Mouse (Mus musculus) left cerebral cortex, postnatal 4 days (tissue): Measurements from ENCODE around the gene Kansl2. TPM values are rescaled to one million over a fixed set of nuclear protein-coding genes. Genes with fewer than 3 reads are reported as not detected.
A peak's percentile ranks its signal among the peaks of the same experiment; 100 is the strongest.

Experiments used
- DNase-seq: peaks from one replicate; pipeline ENCODE4 v3.0.0-alpha.2; 2022
- intact Hi-C: fragments of 180-260 bp; cut with DNase I; formaldehyde crosslinking; loops from one replicate; pipeline ENCODE4 v1.15.1; 2025
- total RNA-seq, 2 experiments: library from RNA; stranded (reverse); gene quantifications; 2 replicates each; pipeline ENCODE4 v1.2.3; 2021

Gene Kansl2
- total RNA-seq, result 10 to 100 TPM; 72.2 to 77.1 TPM

DNA sequence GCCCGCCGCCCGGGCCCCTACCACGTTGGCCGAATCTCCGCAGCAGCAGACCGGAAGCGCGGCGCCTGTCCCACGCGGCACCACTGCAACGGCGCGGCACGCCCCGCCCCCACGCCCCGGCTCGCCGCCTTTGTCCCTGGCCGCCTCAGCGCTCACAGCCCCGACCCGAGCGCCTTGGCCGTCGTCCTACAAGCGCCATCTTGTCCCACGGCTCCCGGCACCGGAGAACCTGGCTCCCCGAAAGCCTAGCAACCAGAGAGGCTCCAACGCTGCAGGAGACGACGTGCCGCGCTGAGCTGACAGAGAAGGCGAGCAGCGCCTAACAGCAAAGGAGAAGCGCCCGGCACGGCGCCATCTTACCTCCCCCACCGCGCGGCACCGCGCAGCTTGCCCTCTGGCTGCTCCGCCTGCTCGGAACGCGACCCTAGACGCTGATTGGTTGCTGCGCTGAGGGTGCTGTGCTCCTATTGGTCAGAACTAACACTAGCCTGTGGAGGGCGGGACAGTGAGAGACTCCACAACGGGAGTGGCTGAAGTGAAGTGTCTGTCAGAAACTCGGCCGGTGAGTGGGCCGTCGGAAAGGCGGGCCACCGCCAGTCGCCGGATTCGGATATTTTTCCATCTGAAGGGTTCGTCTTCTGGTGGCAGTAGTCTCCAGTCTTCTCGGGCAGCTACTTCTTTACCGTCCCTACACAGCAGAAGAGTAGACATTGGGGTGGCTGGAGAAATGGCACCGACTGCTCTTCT lies at the start of gene Kansl2:
Gene Kansl2, minus strand, starts transcription at position 384 of the 747 bp plus-strand sequence.
- peak; percentile 98 for DNase-seq
- intact Hi-C loops, result no loop called here

- DNase-seq, result no peak
- intact Hi-C loops, result loop anchor here (5.0 kb wide), 1 partner anchor 34 kb away; no protein-coding TSS in a partner anchor
Measured at GRCm38 (mm10) chr15:98582996-98583395, 48.9 kb upstream of the Kansl2 start.

DNA sequence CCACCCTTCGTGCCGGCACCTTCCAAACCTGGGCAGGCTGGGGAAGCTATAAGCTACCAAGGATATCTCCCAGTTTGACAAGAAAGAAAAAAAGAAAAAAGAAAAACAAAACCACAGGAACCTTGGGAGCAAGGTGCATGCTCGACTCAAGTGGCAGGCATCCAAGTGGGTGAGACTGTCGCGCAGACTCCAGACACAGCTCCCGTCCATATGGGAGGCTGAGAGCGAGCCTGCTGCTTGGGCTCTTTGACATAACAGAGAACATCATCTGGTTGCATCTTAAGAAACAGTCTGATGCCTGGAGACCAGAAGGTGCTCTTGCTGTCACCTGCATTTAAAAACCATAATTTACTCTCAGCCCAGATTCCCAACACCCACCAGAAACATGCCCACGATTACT lies 48.3 kb upstream of the Kansl2 start:
- intact Hi-C loops, result loop anchor here (5.0 kb wide), 1 partner anchor 35 kb away; no protein-coding TSS in a partner anchor
- no peak for DNase-seq

- DNase-seq, result peak; percentile 84
- intact Hi-C loops, result loop anchor here (5.0 to 10.0 kb wide), 2 partner anchors 37 to 215 kb away; no protein-coding TSS in a partner anchor
Measured at GRCm38 (mm10) chr15:98579795-98580464, 45.9 kb upstream of the Kansl2 start.

- intact Hi-C loops, result loop anchor here (10.0 kb wide), 1 partner anchor 215 kb away; no protein-coding TSS in a partner anchor
- no peak for DNase-seq
Measured at GRCm38 (mm10) chr15:98579310-98579709, 45.2 kb upstream of the Kansl2 start.

GRCm38 (mm10) chr15:98573293-98573692 lies 39.2 kb upstream of the Kansl2 start:
- intact Hi-C loops, result loop anchor here (10.0 kb wide), 1 partner anchor 222 kb away; no protein-coding TSS in a partner anchor
- no peak for DNase-seq

DNA sequence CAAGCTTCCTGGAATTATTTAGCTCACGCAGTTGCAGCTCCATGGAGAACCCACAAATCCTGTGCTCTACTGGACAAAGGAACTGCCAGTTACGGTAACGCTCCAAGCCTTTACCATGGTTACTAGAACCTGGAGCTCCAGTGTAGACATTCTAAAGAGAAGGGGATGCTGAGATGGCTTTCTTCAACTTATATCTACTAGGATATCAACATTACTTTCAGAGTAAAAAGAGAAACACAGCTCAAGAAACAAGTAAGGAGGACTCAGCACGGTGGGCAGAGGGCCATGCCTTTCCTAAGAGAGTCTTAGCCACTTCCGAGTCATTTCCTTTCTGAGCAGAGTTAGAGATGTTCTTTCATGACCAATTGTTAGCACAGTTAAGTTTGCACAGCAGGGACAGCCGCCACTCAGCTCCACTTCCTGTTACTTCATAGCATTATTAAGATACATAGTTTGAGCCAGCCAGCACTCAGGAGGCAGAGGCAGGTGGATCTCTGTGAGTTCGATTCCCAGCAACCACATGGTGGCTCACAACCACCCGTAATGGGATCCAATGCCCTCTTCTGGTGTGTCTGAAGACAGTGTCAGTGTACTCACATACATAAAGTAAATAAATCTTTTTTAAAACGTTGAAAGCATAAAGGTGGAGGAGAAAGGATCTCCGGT lies 36.9 kb upstream of the Kansl2 start, which contains the start of the genes Ccnt1 and 4930415O20Rik:
Gene Ccnt1, minus strand, starts transcription at position 51 of the 666 bp plus-strand sequence.
Gene 4930415O20Rik, plus strand, starts transcription at position 132 of the 666 bp plus-strand sequence.
- intact Hi-C loops, result loop anchor here (10.0 kb wide), 1 partner anchor 224 kb away; no protein-coding TSS in a partner anchor
- no peak for DNase-seq

- DNase-seq, result no peak
- intact Hi-C loops, result loop anchor here (10.0 kb wide), 1 partner anchor 225 kb away; no protein-coding TSS in a partner anchor
Measured at GRCm38 (mm10) chr15:98569795-98570365, 35.8 kb upstream of the Kansl2 start.

- intact Hi-C loops, result no loop called here
- DNase-seq, result no peak
Measured at GRCm38 (mm10) chr15:98569216-98569615, 35.2 kb upstream of the Kansl2 start.

DNA sequence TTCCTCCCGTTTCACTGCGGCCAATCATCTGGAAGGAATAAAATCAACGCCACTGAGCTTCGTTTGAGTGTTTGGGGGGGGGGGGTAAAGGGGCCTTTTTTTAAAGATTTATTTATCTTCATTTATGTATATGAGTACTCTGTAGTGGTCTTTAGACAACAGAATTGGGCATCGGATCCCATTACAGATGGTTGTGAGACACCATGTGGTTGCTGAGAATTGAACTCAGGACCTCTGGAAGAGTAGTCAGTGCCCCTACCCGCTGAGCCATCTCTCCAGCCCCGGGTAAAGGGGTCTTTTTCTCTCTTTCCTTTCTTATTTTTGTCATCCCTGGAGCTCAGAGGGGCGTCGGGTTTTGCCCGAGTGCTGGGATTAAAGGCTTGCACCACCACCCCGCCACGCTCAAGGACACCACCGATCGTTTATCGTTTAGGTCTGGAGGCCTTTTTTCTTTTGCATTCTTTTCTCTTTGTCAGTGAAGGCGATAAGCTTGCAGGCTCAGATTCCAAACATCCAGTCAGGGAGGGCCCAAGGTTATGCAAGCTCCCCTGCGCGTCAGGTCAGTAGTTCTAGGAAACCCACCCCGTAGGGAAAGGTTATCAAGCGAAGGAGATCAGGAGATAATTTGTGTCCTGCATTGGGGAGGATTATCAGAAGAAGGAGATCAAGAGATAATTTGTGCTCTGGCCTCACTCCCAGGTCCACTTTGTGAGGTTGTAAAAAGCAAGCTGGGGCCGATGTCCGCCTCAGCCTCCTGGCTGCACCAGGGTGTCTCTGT lies 34.4 kb upstream of the Kansl2 start:
- intact Hi-C loops, result no loop called here
- no peak for DNase-seq

DNA sequence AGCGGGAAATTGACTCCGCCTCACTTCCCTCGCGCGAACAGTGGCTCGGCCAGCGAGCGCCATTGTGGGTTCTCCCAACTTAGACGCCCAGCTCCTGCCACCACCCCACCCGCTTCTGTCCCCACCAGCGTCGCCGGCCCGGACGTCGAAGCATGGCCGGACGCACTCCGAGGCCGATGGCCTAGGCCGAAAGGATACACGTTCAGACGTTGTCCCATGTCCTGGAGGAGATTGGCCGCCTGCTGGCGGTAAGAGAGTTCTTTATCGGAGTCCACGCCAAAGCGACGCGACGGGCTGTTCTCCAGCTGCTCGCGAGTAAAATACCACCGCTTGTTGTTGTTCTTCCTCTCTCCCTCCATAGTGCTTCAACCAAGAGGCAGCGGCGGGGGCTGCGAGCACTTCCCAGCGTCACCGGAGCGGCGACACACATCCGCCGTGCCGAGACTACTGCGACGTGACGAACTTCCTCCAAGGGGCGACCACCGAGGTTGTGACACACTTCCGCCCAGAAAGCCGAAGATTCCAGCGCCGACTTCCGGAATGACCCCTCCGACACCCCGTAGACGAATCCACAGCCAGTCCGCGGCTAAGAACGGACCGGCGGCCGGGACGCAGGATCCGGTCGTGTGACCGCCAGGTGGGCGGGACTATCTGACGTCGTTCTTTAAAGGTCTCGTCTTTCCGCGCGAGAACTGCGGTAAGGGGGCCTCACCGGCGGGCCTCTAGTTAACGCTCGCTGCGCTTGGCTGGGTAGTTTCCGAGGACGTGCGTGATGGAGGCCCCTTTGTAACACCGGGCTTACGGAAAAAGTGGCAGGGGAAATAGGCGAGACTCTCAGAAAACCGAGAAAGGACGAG lies 33.4 kb upstream of the Kansl2 start:
- peak; percentile 99 for DNase-seq
- intact Hi-C loops, result no loop called here

GRCm38 (mm10) chr15:98566973-98567277 lies 32.9 kb upstream of the Kansl2 start:
- intact Hi-C loops, result no loop called here
- DNase-seq, result no peak

GRCm38 (mm10) chr15:98557186-98557585 lies 23.1 kb upstream of the Kansl2 start:
- DNase-seq, result no peak
- intact Hi-C loops, result no loop called here

DNA sequence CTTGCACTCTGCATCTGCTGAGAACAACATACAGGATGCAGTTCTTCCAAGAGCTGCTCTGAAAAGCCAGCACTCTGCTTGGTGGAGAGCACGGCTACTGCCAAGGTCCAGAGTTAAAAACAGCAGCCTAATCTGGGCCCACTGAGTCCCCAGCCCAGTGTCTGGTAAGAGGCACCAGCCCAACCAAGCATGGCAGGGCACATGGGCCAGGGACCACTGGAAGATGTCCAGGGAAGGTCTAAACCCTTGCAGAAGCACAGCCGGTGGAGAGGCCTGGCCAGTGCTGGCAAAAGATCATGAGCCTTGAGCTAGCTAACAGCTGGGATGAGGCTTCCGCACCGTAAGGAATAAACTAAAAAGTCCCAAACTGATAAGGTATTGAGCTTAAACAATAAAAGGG lies 21.8 kb upstream of the Kansl2 start:
- intact Hi-C loops, result no loop called here
- no peak for DNase-seq

DNA sequence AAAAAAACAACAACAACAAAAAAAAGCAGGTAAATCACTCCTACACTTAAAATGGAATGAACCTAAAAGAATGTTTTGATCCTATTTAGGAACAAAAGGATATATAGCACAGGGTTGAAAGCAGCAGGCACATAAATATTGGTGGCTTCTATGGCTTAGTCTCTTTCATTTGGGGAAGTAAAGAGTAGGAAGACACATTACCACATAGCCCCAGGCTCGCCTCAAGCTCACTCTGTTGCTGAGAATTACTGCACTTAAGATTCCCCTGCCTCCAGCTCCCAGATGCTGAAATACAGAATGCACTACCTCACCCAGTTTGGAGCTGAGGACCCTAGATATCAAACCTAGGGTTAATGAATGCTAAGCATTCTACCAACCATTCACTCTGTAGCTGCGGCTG lies 18.7 kb upstream of the Kansl2 start:
- intact Hi-C loops, result no loop called here
- DNase-seq, result no peak

GRCm38 (mm10) chr15:98546843-98547242 lies 12.8 kb upstream of the Kansl2 start:
- intact Hi-C loops, result no loop called here
- DNase-seq, result no peak

DNA sequence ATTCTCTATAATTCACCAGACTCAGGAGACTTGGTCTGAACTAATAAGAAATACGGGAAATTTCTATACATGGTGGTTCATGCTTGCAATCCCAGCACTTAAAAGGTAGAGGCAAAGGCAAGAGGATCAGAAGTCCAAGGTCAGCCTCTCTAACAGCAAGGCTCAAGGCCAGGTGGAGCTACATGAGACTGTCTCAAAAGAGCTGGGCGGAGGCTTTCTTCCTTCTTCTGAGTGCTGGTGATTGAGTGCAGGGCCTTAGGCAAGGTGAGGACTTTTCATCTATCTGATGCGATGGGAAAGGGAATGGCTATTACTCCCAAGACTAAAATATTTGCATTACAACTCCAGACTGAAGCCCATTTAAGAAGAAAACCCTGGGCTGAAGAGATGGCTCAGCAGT lies 11.1 kb upstream of the Kansl2 start:
- intact Hi-C loops, result no loop called here

DNA sequence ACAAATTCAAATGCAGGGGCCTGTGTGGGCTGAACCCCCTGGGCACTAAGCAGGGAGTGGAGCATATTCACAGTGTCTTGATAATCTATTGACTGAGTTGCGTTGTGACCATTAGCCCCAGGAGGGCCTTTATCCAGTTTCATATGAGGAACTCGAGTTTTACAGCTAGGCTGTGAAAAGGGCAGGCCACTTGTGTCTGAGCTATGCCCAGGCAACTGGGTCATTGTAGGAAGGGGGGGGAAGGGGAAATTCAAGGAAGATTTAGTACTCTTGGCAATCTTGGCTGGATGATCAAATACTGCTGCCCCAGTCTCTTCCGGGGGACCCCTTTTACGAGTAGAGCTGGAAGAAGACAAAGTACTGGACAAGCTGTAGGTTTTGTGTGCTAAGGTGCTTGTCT lies 9.3 kb upstream of the Kansl2 start:
- DNase-seq, result no peak
- intact Hi-C loops, result no loop called here

More for the DNA sequence above, 11.1 kb upstream of the Kansl2 start:
- no peak for DNase-seq

- intact Hi-C loops, result no loop called here
- DNase-seq, result no peak
Measured at GRCm38 (mm10) chr15:98541064-98541463, 7.0 kb upstream of the Kansl2 start.
